11 mouse cellular contexts compared by ENCODE assay signal in genomic region chr11:29788921-29789638, GRCm38 (mm10). TPM values are rescaled to one million over a fixed set of nuclear protein-coding genes. Genes with fewer than 3 reads are reported as not detected.
DNase-seq lines count a peak whose midpoint lies in the region; ATAC-seq and TF ChIP-seq lines count a peak whose summit lies in the region.
"Had no signal": no experiment of that assay in that cellular context is flagged by ENCODE, and none has a peak within 500 bp of the region (broad histone marks: within the 10 kb centered on the region; RNA-seq: fewer than 3 reads in every experiment).

No protein-coding gene starts in this region.

- no peak for TF ChIP-seq CTCF in cortical plate, adult 2 months (IDR thresholded peaks at IDR 0.05; ENCODE audit: extremely low read depth, insufficient read depth, low read length)

- H3K27me3 ChIP-seq in neural tube, embryonic 14.5 days (ENCODE audit: control insufficient read depth, insufficient read depth, low read length): no peaks in the 10 kb centered on the region
- H3K27me3 ChIP-seq: embryonic facial prominence, embryonic 13.5 days; liver, embryonic 12.5 days had no signal

- peaks cover 6% of the 10 kb centered on the region for H3K4me1 ChIP-seq in cortical plate, adult 2 months (ENCODE audit: control insufficient read depth, insufficient read depth, low read length)
- H3K4me1 ChIP-seq in neural tube, embryonic 14.5 days (ENCODE audit: control insufficient read depth, insufficient read depth, low read length): 0 out of 2 replicates have a peak, but pooled peaks cover 4% of the 10 kb centered on the region

- H3K36me3 ChIP-seq in neural tube, embryonic 14.5 days (ENCODE audit: control insufficient read depth, insufficient read depth, low read length): no peaks in the 10 kb centered on the region
- H3K36me3 ChIP-seq: embryonic facial prominence, embryonic 13.5 days; liver, embryonic 12.5 days had no signal

- H3K27ac ChIP-seq in cortical plate, adult 2 months (ENCODE audit: insufficient read depth, low read length): peak overlapping the region; percentile 97
- no peak overlapping the region for H3K27ac ChIP-seq in neural tube, embryonic 14.5 days (ENCODE audit: low read depth, low read length)
- H3K27ac ChIP-seq: embryonic facial prominence, embryonic 13.5 days; liver, embryonic 12.5 days had no signal

- WGBS in neural tube, embryonic 14.5 days: 75% methylated on average over 6 of the region's 6 CpGs

- ATAC-seq in neural tube, embryonic 14.5 days (ENCODE audit: low read depth): peak; percentile 93
- ATAC-seq: liver, embryonic 12.5 days had no signal

- no peak overlapping the region for H3K4me3 ChIP-seq in cortical plate, adult 2 months (ENCODE audit: insufficient read depth, low read length)
- H3K4me3 ChIP-seq in neural tube, embryonic 14.5 days (ENCODE audit: low read depth, low read length): no peak overlapping the region
- H3K4me3 ChIP-seq: embryonic facial prominence, embryonic 13.5 days; liver, embryonic 12.5 days had no signal

- H3K9ac ChIP-seq in neural tube, embryonic 14.5 days (replicated peaks; ENCODE audit: low read depth, low read length): no peak overlapping the region
- H3K9ac ChIP-seq: embryonic facial prominence, embryonic 13.5 days; liver, embryonic 12.5 days had no signal

- peak; percentile 45 to 52 for DNase-seq in cerebellum, adult 18-20 months
- DNase-seq in layer of hippocampus, postnatal 10 days (ENCODE audit: low spot score in 2 of 2): peak; percentile 67 to 78
- DNase-seq in gastrocnemius, postnatal 10 days: no peak
- DNase-seq in lung, postnatal 4 days: no peak
- DNase-seq in B cell, adult 2 months: no peak
- DNase-seq in T-cell, adult 2 months (ENCODE audit: low spot score): no peak

- H3K9me3 ChIP-seq in neural tube, embryonic 14.5 days (ENCODE audit: control insufficient read depth, low read length): no peaks in the 10 kb centered on the region
- H3K9me3 ChIP-seq: embryonic facial prominence, embryonic 13.5 days; liver, embryonic 12.5 days had no signal

- TF ChIP-seq POLR2A in cortical plate, adult 2 months (IDR thresholded peaks at IDR 0.05; ENCODE audit: extremely low read depth, insufficient read depth, low read length): peak; percentile 28; the same call in 1 of the 2 replicates

- H3K4me2 ChIP-seq in neural tube, embryonic 14.5 days (ENCODE audit: low read depth, low read length): no peak overlapping the region
- H3K4me2 ChIP-seq: embryonic facial prominence, embryonic 13.5 days; liver, embryonic 12.5 days had no signal

RNA-seq across cellular contexts. Expression of gene 4931440F15Rik, which starts 36.4 kb away (rescaled TPM):
- 0.90 and 1.2 TPM in 2 replicates for polyA plus RNA-seq in cortical plate, adult 2 months (2012; rRNA removed)
- 1 to 10 TPM; 2.2 to 3.1 TPM for total RNA-seq in layer of hippocampus, postnatal 10 days (2021)
- polyA plus RNA-seq in neural tube, embryonic 14.5 days (2014; fragmentation: Nextera tagmentation; extraction: Ambion mirVana): 0.73 and 1.3 TPM in 2 replicates
- total RNA-seq in gastrocnemius, postnatal 10 days (2021): 1 to 10 TPM; 1.8 to 2.3 TPM
- total RNA-seq: hematopoietic stem cell, adult 5-6 weeks had no signal

Comparison
In these comparisons a context has a peak if more than half of its experiments do, and no peak if none do; other contexts are left out.
1. DNase-seq: peak in cerebellum, adult 18-20 months (2 of 2) and layer of hippocampus, postnatal 10 days (2 of 2); none in gastrocnemius, postnatal 10 days (single experiment), lung, postnatal 4 days (0 of 2), B cell, adult 2 months (0 of 2) and T-cell, adult 2 months (single experiment).